Comparison of ENCODE assay signal across 8 mouse cellular contexts in genomic region chr10:42273760-42274691, GRCm38 (mm10). TPM values are rescaled to one million over a fixed set of nuclear protein-coding genes. Genes with fewer than 3 reads are reported as not detected.
DNase-seq lines count a peak whose midpoint lies in the region; ATAC-seq and TF ChIP-seq lines count a peak whose summit lies in the region.

No protein-coding gene starts in this region.

- TF ChIP-seq CTCF in G1E (IDR thresholded peaks at IDR 0.05; ENCODE audit: low read depth, low read length) = no peak
- no peak for TF ChIP-seq CTCF in cortical plate, adult 2 months (IDR thresholded peaks at IDR 0.05; ENCODE audit: extremely low read depth, insufficient read depth, low read length)

- H3K27ac ChIP-seq in cortical plate, adult 2 months (ENCODE audit: insufficient read depth, low read length) = 0 out of 2 replicates have a peak overlapping the region, but pooled peaks have one; percentile 80
- H3K27ac ChIP-seq in heart, embryonic 14.5 days (replicated peaks in 1 of 2; ENCODE audit: control insufficient read depth in 1 of 2, insufficient read depth in 1 of 2, low read depth in 2 of 2, low read length in 2 of 2) = no peak overlapping the region
- H3K27ac ChIP-seq in macrophage = peak overlapping the region; percentile 87

- H3K4me2 ChIP-seq in heart, embryonic 14.5 days (ENCODE audit: low read length) = peak overlapping the region; percentile 99

- H3K79me2 ChIP-seq in macrophage (ENCODE audit: inconsistent target) = peaks cover 50% of the 10 kb centered on the region

- 14% methylated on average over 21 of the region's 21 CpGs for WGBS in heart, embryonic 14.5 days
- 5% methylated on average over 18 of the region's 21 CpGs for WGBS in macrophage (ENCODE audit: missing documents)

- peak overlapping the region; percentile 92 for H3K9ac ChIP-seq in heart, embryonic 14.5 days (ENCODE audit: low read length)

- no peaks in the 10 kb centered on the region for H3K27me3 ChIP-seq in G1E (ENCODE audit: insufficient read depth, low read length)
- H3K27me3 ChIP-seq in heart, embryonic 14.5 days (ENCODE audit: control insufficient read depth, insufficient read depth, low read length) = no peaks in the 10 kb centered on the region

- H3K4me3 ChIP-seq in G1E (ENCODE audit: low read depth, low read length) (peak overlapping the region; percentile 89), macrophage (ENCODE audit: inconsistent target) (peak overlapping the region; percentile 50)
- peak overlapping the region; percentile 94 for H3K4me3 ChIP-seq in cortical plate, adult 2 months (ENCODE audit: insufficient read depth, low read length)
- peak overlapping the region; percentile 81 to 90 for H3K4me3 ChIP-seq in heart, embryonic 14.5 days (ENCODE audit: control insufficient read depth in 1 of 2, insufficient read depth in 1 of 2, low read depth in 1 of 2, low read length in 2 of 2)

- DNase-seq in B cell, adult 2 months = peak; percentile 63 to 66
- peak; percentile 66 for DNase-seq in G1E (ENCODE audit: low spot score)
- peak; percentile 80 to 94 for DNase-seq in kidney, postnatal 25 days
- peak; percentile 76 to 79 for DNase-seq in spleen, postnatal 36 days (ENCODE audit: low spot score in 2 of 2)

- peaks cover 73% of the 10 kb centered on the region for H3K4me1 ChIP-seq in G1E (ENCODE audit: insufficient read depth, low read depth, low read length)
- H3K4me1 ChIP-seq in cortical plate, adult 2 months (ENCODE audit: control insufficient read depth, insufficient read depth, low read length) = peaks cover 10% of the 10 kb centered on the region; the same call in 1 of the 2 replicates
- peaks cover 25 to 49% of the 10 kb centered on the region in 2 experiments for H3K4me1 ChIP-seq in heart, embryonic 14.5 days (ENCODE audit: control insufficient read depth in 2 of 2, insufficient read depth in 2 of 2, low read length in 2 of 2)

- peaks cover 47% of the 10 kb centered on the region for H3K36me3 ChIP-seq in G1E (replicated peaks)
- H3K36me3 ChIP-seq in heart, embryonic 14.5 days (ENCODE audit: control insufficient read depth, insufficient read depth, low read length) = peaks cover 6% of the 10 kb centered on the region
- H3K36me3 ChIP-seq in macrophage (ENCODE audit: inconsistent target) = no peaks in the 10 kb centered on the region

- ATAC-seq in G1E (ENCODE audit: extremely low read depth, insufficient number of reproducible peaks, low FRiP score, poor library complexity, severe bottlenecking) = peak; percentile 5; the same call in 1 of the 2 replicates
- no peak for ATAC-seq in heart, embryonic 14.5 days (ENCODE audit: insufficient number of reproducible peaks, insufficient read depth, low FRiP score, low read depth)
- no peak for ATAC-seq in frontal cortex, adult (ENCODE audit: low TSS enrichment)

- no peaks in the 10 kb centered on the region for H3K9me3 ChIP-seq in G1E (replicated peaks)
- H3K9me3 ChIP-seq in heart, embryonic 14.5 days (ENCODE audit: control insufficient read depth, low read length) = no peaks in the 10 kb centered on the region

- 0 out of 2 replicates have a peak, but pooled peaks have one; percentile 24 for TF ChIP-seq POLR2A in cortical plate, adult 2 months (IDR thresholded peaks at IDR 0.05; ENCODE audit: extremely low read depth, insufficient read depth, low read length)

RNA-seq across cellular contexts. Expression of gene Foxo3, which starts 2.5 kb away (rescaled TPM):
- total RNA-seq in G1E (2014; fragmentation: Nextera tagmentation) = 67.1 and 98.4 TPM in 2 replicates
- 39.3 and 45.5 TPM in 2 replicates for total RNA-seq in G1E (2017)
- polyA plus RNA-seq in G1E (2012) = 59.2 and 67.0 TPM in 2 replicates
- polyA plus RNA-seq in cortical plate, adult 2 months (2012; rRNA removed) = 35.5 and 37.3 TPM in 2 replicates
- polyA plus RNA-seq in heart, embryonic 14.5 days (2014; fragmentation: Nextera tagmentation; extraction: Ambion mirVana) = 6.3 and 7.1 TPM in 2 replicates
- total RNA-seq in macrophage (2018; cell fraction: chromatin; rRNA removed) = 100 to 1,000 TPM in 6 of 26 experiments, 10 to 100 TPM in 16, 1 to 10 TPM in 4; 7.0 to 151 (median 51.2) TPM
- total RNA-seq in macrophage (2018; cell fraction: cytosol; rRNA removed) = 100 to 1,000 TPM in 1 of 26 experiments, 10 to 100 TPM in 25; 13.3 to 101 (median 50.0) TPM
- total RNA-seq in macrophage (2018; cell fraction: nucleus; rRNA removed) = 100 to 1,000 TPM in 5 of 26 experiments, 10 to 100 TPM in 21; 11.9 to 127 (median 54.9) TPM
- polyA plus RNA-seq in macrophage (2018) = 23.9 to 39.4 TPM (median 30.8 TPM) in 3 replicates

Comparison
In these comparisons a context has a peak if more than half of its experiments do, and no peak if none do; other contexts are left out.
1. H3K27ac ChIP-seq: peak in cortical plate, adult 2 months (single experiment) and macrophage (single experiment); none in heart, embryonic 14.5 days (0 of 2).
2. Peak in every context shown above with its lines, with median percentiles within 50 percentile points of each other: DNase-seq and H3K4me3 ChIP-seq.